Mouse (Mus musculus) lung, embryonic 15.5 days (tissue): ENCODE measurements at regions not wholly inside any gene's neighbourhood (a gene's known extent, or its start where the extent isn't known, plus 50 kb on each side); places are given as distances from the start of the nearest gene placed in this dataset.

Experiments used
- ATAC-seq: fragments of 200-750 bp; cut with Nextera tagmentation; 2 replicates; pipeline ENCODE4 v1.8.0; 2017; ENCODE audit warnings: moderate number of reproducible peaks, borderline replicate concordance; ENCODE audit not compliant: low FRiP score, low TSS enrichment; ENCODE audit errors: extremely low read depth
- H3K27ac ChIP-seq: fragments of 300-500 bp; sonication (generic); 2 replicates; pipeline ENCODE4 v1.5.1; 2015; ENCODE audit warnings: moderate library complexity, mild to moderate bottlenecking, inconsistent platforms
- H3K27me3 ChIP-seq: fragments of 300-500 bp; sonication (generic); 2 replicates; pipeline ENCODE4 v1.6.1; 2015; ENCODE audit warnings: inconsistent platforms
- H3K36me3 ChIP-seq: fragments of 300-500 bp; sonication (generic); 2 replicates; pipeline ENCODE4 v1.6.1; 2015; ENCODE audit warnings: inconsistent platforms
- H3K4me1 ChIP-seq: fragments of 300-500 bp; sonication (generic); 2 replicates; pipeline ENCODE4 v1.6.1; 2015; ENCODE audit warnings: inconsistent platforms
- H3K4me2 ChIP-seq: fragments of 300-500 bp; sonication (generic); 2 replicates; pipeline ENCODE4 v1.6.1; 2015; ENCODE audit warnings: inconsistent platforms, mild to moderate bottlenecking, moderate library complexity
- H3K4me3 ChIP-seq: fragments of 300-500 bp; sonication (generic); 2 replicates; pipeline ENCODE4 v1.5.1; 2015; ENCODE audit warnings: mild to moderate bottlenecking, inconsistent platforms
- H3K9ac ChIP-seq: fragments of 300-500 bp; sonication (generic); 2 replicates; pipeline ENCODE4 v1.6.1; 2015; ENCODE audit warnings: inconsistent platforms
- H3K9me3 ChIP-seq: fragments of 300-500 bp; sonication (generic); 2 replicates; pipeline ENCODE4 v1.6.1; 2016; ENCODE audit warnings: inconsistent platforms
- WGBS: fragments of 180-500 bp; shearing (Covaris S2); methylation state at CpG from one replicate; pipeline ENCODE4 v1.1.7; 2015; 5-methylcytosine and 5-hydroxymethylcytosine counted together

- H3K36me3 ChIP-seq, result no peaks in the 10 kb centered on the region
- no peak overlapping the region for H3K27ac ChIP-seq
- H3K9me3 ChIP-seq, result no peaks in the 10 kb centered on the region
- 65% methylated on average over 6 of the region's 6 CpGs for WGBS
- ATAC-seq, result no peak
- H3K4me2 ChIP-seq, result no peak overlapping the region
- peaks cover 30% of the 10 kb centered on the region for H3K4me1 ChIP-seq
- H3K4me3 ChIP-seq, result no peak overlapping the region
- no peak overlapping the region for H3K9ac ChIP-seq
- no peaks in the 10 kb centered on the region for H3K27me3 ChIP-seq
Observed at GRCm38 (mm10) chr12:70547199-70547598, 94.3 kb downstream of the Tmx1 start.

DNA sequence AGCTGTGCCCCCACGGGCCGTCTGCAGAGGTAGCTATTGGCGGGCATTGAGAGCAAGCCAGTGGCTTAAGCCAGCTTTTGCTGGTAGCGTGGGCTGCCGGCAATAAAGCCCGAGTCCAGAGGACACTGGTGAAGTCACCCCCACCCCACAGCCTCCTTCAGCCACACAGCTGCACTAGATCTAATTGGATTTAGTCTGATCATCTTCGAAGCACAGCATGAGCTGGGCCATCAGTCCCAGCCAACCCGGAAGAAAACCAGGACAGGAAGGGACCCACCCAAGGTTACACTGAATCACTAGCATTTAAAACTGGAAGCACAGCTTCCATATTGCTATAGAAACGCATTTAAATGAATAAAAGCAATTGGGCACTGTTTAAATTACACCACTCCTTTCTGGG lies 96.4 kb downstream of the Tmx1 start:
- Histone ChIP-seq H3K4me2 (no peak overlapping the region), H3K27ac (0 out of 2 replicates have a peak overlapping the region, but pooled peaks have one; percentile 29), H3K4me3 (no peak overlapping the region), H3K27me3 (no peaks in the 10 kb centered on the region), H3K9ac (no peak overlapping the region), H3K4me1 (peaks cover 11% of the 10 kb centered on the region; the same call in 1 of the 2 replicates), H3K9me3 (no peaks in the 10 kb centered on the region), H3K36me3 (no peaks in the 10 kb centered on the region)
- no peak for ATAC-seq
- 79% methylated on average over 9 of the region's 9 CpGs for WGBS

- no peak for ATAC-seq
- Histone ChIP-seq H3K27ac (no peak overlapping the region), H3K4me1 (peaks cover 24% of the 10 kb centered on the region), H3K9ac (no peak overlapping the region; the same call in 1 of the 2 replicates), H3K27me3 (no peaks in the 10 kb centered on the region), H3K36me3 (no peaks in the 10 kb centered on the region), H3K4me2 (no peak overlapping the region), H3K9me3 (no peaks in the 10 kb centered on the region), H3K4me3 (no peak overlapping the region)
- WGBS, result 84% methylated on average over 6 of the region's 6 CpGs
Observed at GRCm38 (mm10) chr12:70553866-70554265, 101.0 kb downstream of the Tmx1 start.

DNA sequence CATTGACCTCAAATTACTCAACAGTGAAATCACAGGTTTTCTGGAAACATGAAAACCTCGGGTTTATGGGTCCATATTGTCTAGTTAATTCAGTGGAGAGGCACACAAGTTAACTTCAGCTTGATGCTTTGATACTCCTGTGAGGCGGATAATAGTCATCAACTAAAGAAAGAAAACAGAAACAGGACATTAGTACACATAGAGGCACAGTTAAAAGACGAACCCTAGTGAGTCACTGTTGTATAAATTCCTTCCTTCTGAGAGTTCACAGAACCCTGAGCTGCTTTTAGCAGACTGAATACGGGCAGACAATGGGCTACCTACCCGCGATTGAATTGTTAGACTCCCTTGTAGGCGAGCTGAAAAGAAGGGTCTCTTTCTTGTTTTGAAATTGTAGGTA lies 101.7 kb downstream of the Tmx1 start:
- Histone ChIP-seq H3K4me2 (no peak overlapping the region), H3K4me1 (peaks cover 22% of the 10 kb centered on the region), H3K27ac (no peak overlapping the region), H3K9ac (no peak overlapping the region), H3K27me3 (no peaks in the 10 kb centered on the region), H3K36me3 (no peaks in the 10 kb centered on the region), H3K4me3 (no peak overlapping the region), H3K9me3 (no peaks in the 10 kb centered on the region)
- ATAC-seq, result no peak
- WGBS, result 75% methylated on average over 7 of the region's 7 CpGs

- no peaks in the 10 kb centered on the region for H3K36me3 ChIP-seq
- WGBS, result 46% methylated on average over 3 of the region's 3 CpGs
Observed at GRCm38 (mm10) chr12:70555723-70556122, 102.8 kb downstream of the Tmx1 start.

GRCm38 (mm10) chr12:70556820-70557219 lies 103.9 kb downstream of the Tmx1 start:
- 27% methylated on average over 6 of the region's 6 CpGs for WGBS
- Histone ChIP-seq H3K27me3 (no peaks in the 10 kb centered on the region), H3K9ac (no peak overlapping the region), H3K9me3 (no peaks in the 10 kb centered on the region), H3K4me1 (peaks cover 22% of the 10 kb centered on the region), H3K4me2 (no peak overlapping the region; the same call in 1 of the 2 replicates), H3K4me3 (no peak overlapping the region), H3K36me3 (no peaks in the 10 kb centered on the region), H3K27ac (no peak overlapping the region)
- ATAC-seq, result no peak

More at GRCm38 (mm10) chr12:70555723-70556122, 102.8 kb downstream of the Tmx1 start:
- no peak overlapping the region for H3K4me3 ChIP-seq
- ATAC-seq, result no peak
- no peaks in the 10 kb centered on the region for H3K9me3 ChIP-seq
- H3K9ac ChIP-seq, result no peak overlapping the region
- H3K4me2 ChIP-seq, result no peak overlapping the region
- no peak overlapping the region for H3K27ac ChIP-seq
- H3K27me3 ChIP-seq, result no peaks in the 10 kb centered on the region
- H3K4me1 ChIP-seq, result peaks cover 22% of the 10 kb centered on the region

DNA sequence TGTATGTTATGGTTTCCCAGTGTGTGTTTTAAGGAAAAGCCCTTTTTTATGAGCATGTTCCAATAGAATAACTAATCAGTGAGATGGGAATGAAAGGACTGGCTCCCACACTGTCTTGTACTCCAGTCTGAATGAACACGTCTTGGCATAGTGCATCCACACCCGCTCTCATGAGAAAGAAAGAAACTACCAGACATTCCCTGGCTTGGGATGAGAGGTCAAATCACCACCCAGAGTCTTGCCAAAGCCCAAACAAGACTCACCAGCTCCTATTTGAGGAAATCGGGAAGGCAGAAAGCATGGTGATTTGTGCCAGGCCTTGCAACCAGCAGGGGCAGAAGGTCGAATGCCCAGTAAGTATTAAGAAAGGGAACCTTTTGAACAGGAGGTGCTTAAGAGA lies 110.6 kb downstream of the Tmx1 start:
- H3K9ac ChIP-seq, result no peak overlapping the region
- no peak for ATAC-seq
- no peaks in the 10 kb centered on the region for H3K27me3 ChIP-seq
- no peaks in the 10 kb centered on the region for H3K36me3 ChIP-seq
- H3K4me1 ChIP-seq, result no peaks in the 10 kb centered on the region
- 71% methylated on average over 4 of the region's 4 CpGs for WGBS
- no peak overlapping the region for H3K4me3 ChIP-seq
- H3K27ac ChIP-seq, result no peak overlapping the region
- H3K9me3 ChIP-seq, result no peaks in the 10 kb centered on the region
- no peak overlapping the region for H3K4me2 ChIP-seq

DNA sequence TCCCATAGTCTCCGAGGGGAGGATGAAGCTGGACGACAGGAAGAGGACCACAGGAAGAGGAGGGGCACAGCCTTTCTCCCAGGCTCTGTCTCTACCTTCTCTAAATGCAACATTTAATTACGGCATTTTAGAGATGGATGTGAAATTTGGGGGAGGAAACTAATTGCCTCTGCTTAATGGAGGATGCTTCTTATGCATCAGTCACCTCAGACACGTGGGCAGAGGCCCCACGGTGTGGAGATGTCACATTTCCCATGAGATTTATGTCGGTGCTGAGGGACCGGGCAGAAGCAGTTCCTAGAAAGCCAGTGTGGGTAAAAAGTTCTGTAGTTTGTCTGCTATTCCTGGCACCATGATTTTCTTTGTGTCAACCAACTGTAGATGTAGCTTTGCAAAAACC lies 122.8 kb downstream of the Tmx1 start:
- 56% methylated on average over 7 of the region's 7 CpGs for WGBS
- no peaks in the 10 kb centered on the region for H3K9me3 ChIP-seq
- H3K36me3 ChIP-seq, result no peaks in the 10 kb centered on the region
- no peak overlapping the region for H3K4me3 ChIP-seq
- no peak overlapping the region for H3K27ac ChIP-seq
- H3K27me3 ChIP-seq, result no peaks in the 10 kb centered on the region
- H3K4me1 ChIP-seq, result peaks cover 9% of the 10 kb centered on the region; the same call in 1 of the 2 replicates
- no peak overlapping the region for H3K9ac ChIP-seq
- no peak overlapping the region for H3K4me2 ChIP-seq
- ATAC-seq, result no peak

- no peak overlapping the region for H3K4me2 ChIP-seq
- H3K9ac ChIP-seq, result no peak overlapping the region
- H3K36me3 ChIP-seq, result no peaks in the 10 kb centered on the region
- peaks cover 2% of the 10 kb centered on the region; the same call in 1 of the 2 replicates for H3K9me3 ChIP-seq
- H3K27me3 ChIP-seq, result no peaks in the 10 kb centered on the region
- H3K4me3 ChIP-seq, result no peak overlapping the region
- H3K27ac ChIP-seq, result no peak overlapping the region
- 42% methylated on average over 4 of the region's 4 CpGs for WGBS
- H3K4me1 ChIP-seq, result peaks cover 9% of the 10 kb centered on the region
- no peak for ATAC-seq
Observed at GRCm38 (mm10) chr12:70577769-70578168, 124.9 kb downstream of the Tmx1 start.

DNA sequence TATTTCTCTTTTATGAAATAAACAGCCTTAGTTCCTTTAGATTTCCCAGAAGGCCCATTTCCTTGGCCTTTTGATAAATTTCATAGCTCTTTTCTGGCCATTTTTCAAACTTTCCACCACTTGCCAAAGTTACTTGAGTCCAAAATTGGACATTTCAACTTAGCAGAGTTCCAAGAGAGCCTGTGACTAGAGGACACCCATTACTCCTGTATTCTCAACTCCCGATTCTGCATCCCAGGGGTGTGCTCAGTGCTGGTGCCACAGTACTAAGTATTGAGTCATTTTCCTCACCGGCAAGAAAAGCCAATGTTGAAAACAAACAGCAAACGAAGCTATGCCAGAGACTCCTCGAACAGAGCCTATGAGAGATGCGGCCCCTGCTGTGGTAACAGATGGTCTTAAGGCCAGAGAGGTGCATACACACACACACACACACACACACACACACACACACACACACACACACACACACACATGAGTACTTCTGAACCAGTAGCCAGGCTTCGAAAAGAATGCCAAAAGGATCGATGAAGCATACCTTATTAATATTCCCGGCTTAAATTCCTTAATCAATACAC lies 126.5 kb downstream of the Tmx1 start:
- no peak for ATAC-seq
- no peak overlapping the region for H3K4me3 ChIP-seq
- H3K27ac ChIP-seq, result no peak overlapping the region
- H3K9ac ChIP-seq, result no peak overlapping the region
- H3K4me1 ChIP-seq, result peaks cover 9% of the 10 kb centered on the region
- no peaks in the 10 kb centered on the region for H3K36me3 ChIP-seq
- WGBS, result 74% methylated on average over 8 of the region's 8 CpGs
- no peak overlapping the region for H3K4me2 ChIP-seq
- H3K9me3 ChIP-seq, result peaks cover 3% of the 10 kb centered on the region; the same call in 1 of the 2 replicates
- no peaks in the 10 kb centered on the region for H3K27me3 ChIP-seq

DNA sequence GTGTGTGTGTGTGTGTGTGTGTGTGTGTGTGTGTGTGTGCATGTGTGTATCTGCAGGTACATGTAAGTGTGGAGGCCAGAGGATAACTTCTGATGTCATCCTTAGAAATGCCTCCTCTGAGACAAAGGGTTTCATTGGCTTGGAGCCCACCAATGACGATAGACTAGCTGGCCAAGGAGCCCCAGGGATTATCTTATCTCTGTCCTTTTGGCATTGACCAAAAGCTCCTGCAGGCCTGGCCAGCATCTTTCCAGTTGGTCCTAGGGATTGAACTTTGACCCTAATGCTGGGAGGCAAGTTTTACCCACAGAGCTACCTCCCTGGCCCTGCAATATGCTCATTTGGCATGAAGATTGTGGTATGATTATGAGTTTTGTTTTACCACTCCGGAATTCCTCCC lies 133.3 kb downstream of the Tmx1 start:
- Histone ChIP-seq H3K27ac (no peak overlapping the region), H3K9ac (no peak overlapping the region), H3K36me3 (no peaks in the 10 kb centered on the region), H3K4me2 (no peak overlapping the region), H3K4me3 (no peak overlapping the region), H3K4me1 (peaks cover 7% of the 10 kb centered on the region), H3K27me3 (no peaks in the 10 kb centered on the region), H3K9me3 (peaks cover 3% of the 10 kb centered on the region; the same call in 1 of the 2 replicates)
- 63% methylated on average over 2 of the region's 2 CpGs for WGBS
- ATAC-seq, result no peak

GRCm38 (mm10) chr12:70588234-70588633 lies 135.3 kb downstream of the Tmx1 start:
- H3K27ac ChIP-seq, result no peak overlapping the region
- no peak overlapping the region for H3K4me2 ChIP-seq
- H3K36me3 ChIP-seq, result no peaks in the 10 kb centered on the region
- WGBS, result 25% methylated on average over 3 of the region's 3 CpGs
- H3K9me3 ChIP-seq, result no peaks in the 10 kb centered on the region
- ATAC-seq, result no peak
- H3K4me3 ChIP-seq, result no peak overlapping the region
- H3K9ac ChIP-seq, result no peak overlapping the region
- H3K4me1 ChIP-seq, result peaks cover 7% of the 10 kb centered on the region; the same call in 1 of the 2 replicates
- H3K27me3 ChIP-seq, result no peaks in the 10 kb centered on the region

DNA sequence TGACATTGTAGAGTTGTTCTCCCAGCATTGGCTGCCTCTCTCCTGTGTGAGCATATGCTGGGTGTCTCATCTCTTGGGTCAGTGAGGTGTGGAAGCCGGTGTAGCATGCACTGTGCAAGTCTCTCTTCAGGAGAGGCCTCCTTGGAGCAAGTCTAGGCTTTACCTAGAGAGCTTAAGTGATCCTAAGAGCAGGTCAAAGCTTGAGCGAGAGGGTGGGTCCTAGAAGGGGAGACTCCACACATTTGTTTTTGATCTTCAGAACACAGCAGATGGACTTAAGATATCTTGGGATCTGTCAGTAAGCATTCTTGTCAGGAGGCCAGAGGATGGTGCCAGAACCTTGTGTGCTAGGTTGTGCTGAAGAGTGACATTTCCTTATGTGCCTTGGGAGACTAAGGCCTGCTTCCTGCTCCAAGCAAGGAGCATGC lies 136.4 kb downstream of the Tmx1 start:
- Histone ChIP-seq H3K4me1 (peaks cover 7% of the 10 kb centered on the region; the same call in 1 of the 2 replicates), H3K4me3 (no peak overlapping the region), H3K9me3 (no peaks in the 10 kb centered on the region), H3K9ac (no peak overlapping the region), H3K27ac (no peak overlapping the region), H3K4me2 (no peak overlapping the region), H3K36me3 (no peaks in the 10 kb centered on the region), H3K27me3 (no peaks in the 10 kb centered on the region)
- ATAC-seq, result no peak
- WGBS, result 70% methylated on average over 2 of the region's 2 CpGs
